Mouse (Mus musculus) heart, postnatal 0 days (tissue): ENCODE data around the gene Tarm1. TPM values are rescaled to one million over a fixed set of nuclear protein-coding genes. Genes with fewer than 3 reads are reported as not detected.

ENCODE experiments used
- ATAC-seq: fragments of 200-750 bp; cut with Nextera tagmentation; 2 replicates; pipeline ENCODE4 v1.8.0; 2017; ENCODE audit warnings: low read depth, moderate number of reproducible peaks, moderate library complexity; ENCODE audit not compliant: insufficient read depth
- DNase-seq: peaks from one replicate; pipeline ENCODE4 v3.0.0-alpha.2; 2016; ENCODE audit warnings: low spot score
- H3K27ac ChIP-seq: fragments of 300-500 bp; sonication (generic); 2 replicates; pipeline ENCODE4 v1.5.1; 2014; ENCODE audit warnings: low read depth, mild to moderate bottlenecking
- H3K27me3 ChIP-seq: fragments of 300-500 bp; sonication (generic); 2 replicates; pipeline ENCODE4 v1.6.1; 2014; ENCODE audit warnings: low read length, mixed read lengths; ENCODE audit not compliant: control insufficient read depth, insufficient read depth
- H3K36me3 ChIP-seq: fragments of 300-500 bp; sonication (generic); replicated peaks from 2 replicates; pipeline ENCODE4 v1.6.1; 2014; ENCODE audit warnings: low read length, mixed read lengths; ENCODE audit not compliant: control insufficient read depth, insufficient read depth
- H3K4me1 ChIP-seq: fragments of 300-500 bp; sonication (generic); 2 replicates; pipeline ENCODE4 v1.6.1; 2014; ENCODE audit warnings: antibody characterized with exemption; ENCODE audit not compliant: control insufficient read depth, insufficient read depth
- H3K4me2 ChIP-seq: fragments of 300-500 bp; sonication (generic); 2 replicates; pipeline ENCODE4 v1.6.1; 2014; ENCODE audit warnings: low read depth, mild to moderate bottlenecking, low read length, moderate library complexity
- H3K4me3 ChIP-seq: fragments of 300-500 bp; sonication (generic); 2 replicates; pipeline ENCODE4 v1.5.1; 2014; ENCODE audit warnings: low read depth, low read length
- H3K9ac ChIP-seq: fragments of 300-500 bp; sonication (generic); replicated peaks from 2 replicates; pipeline ENCODE4 v1.6.1; 2014; ENCODE audit warnings: low read depth, low read length, mixed read lengths
- H3K9me3 ChIP-seq: fragments of 300-500 bp; sonication (generic); replicated peaks from 2 replicates; pipeline ENCODE4 v1.6.1; 2016; ENCODE audit warnings: low read length; ENCODE audit not compliant: control insufficient read depth
- CTCF ChIP-seq: IDR thresholded peaks from 2 replicates; pipeline ENCODE4 v1.5.1; 2016; ENCODE audit warnings: antibody characterized with exemption, control low read depth, low read depth
- EP300 ChIP-seq: IDR thresholded peaks from 2 replicates; pipeline ENCODE4 v1.6.1; 2016; ENCODE audit warnings: antibody characterized with exemption, low read depth
- WGBS: fragments of 180-500 bp; shearing (Covaris S2); extraction: QIAGEN DNeasy Blood & Tissue Kit; methylation state at CpG from one replicate; pipeline ENCODE4 v1.1.7; 2014; 5-methylcytosine and 5-hydroxymethylcytosine counted together
- polyA plus RNA-seq: library from polyadenylated mRNA; unstranded; fragments of >200 nt; fragmentation: Nextera tagmentation; extraction: Ambion mirVana; gene quantifications from 2 replicates; pipeline ENCODE4 v1.2.1, GENCODE M21; 2015
- total RNA-seq: library from RNA; depleted of rRNA; stranded (reverse); fragments of >200 nt; gene quantifications from 2 replicates; pipeline ENCODE4 v1.2.3, GENCODE M21; 2014; ENCODE audit warnings: low replicate concordance; rRNA removed

The Tarm1 gene
- total and polyA plus RNA-seq, 2 experiments from 2014 or later, result not detected

DNA sequence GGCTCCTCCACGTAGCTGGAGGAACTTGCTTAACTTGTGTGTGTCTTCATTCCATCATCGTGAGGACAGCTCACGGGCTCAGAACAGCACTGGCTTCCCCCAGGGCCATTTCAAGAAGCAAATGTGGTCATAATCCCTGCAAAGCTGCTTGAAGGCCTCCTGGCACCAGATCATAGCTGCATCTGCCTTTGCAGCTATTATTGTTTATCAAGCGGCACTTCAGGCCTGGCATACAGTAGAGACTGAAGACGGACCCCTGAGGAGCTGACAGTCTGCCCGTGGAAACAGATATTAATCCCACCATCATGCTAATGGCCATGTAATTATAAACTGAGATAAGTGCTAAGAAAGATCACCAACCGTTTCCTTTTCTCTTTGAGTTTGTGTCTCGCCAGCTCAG lies 61.9 kb downstream of the Tarm1 start:
- H3K4me1 ChIP-seq, result 0 out of 2 replicates have a peak, but pooled peaks cover 5% of the 10 kb centered on the region
- no peaks in the 10 kb centered on the region for H3K9me3 ChIP-seq
- WGBS, result 45% methylated on average over 8 of the region's 8 CpGs
- H3K36me3 ChIP-seq, result no peaks in the 10 kb centered on the region
- no peak overlapping the region for H3K9ac ChIP-seq
- no peak for DNase-seq
- TF ChIP-seq EP300 (no peak), CTCF (no peak)
- H3K4me2 ChIP-seq, result no peak overlapping the region
- ATAC-seq, result no peak
- no peak overlapping the region for H3K4me3 ChIP-seq
- H3K27ac ChIP-seq, result no peak overlapping the region
- H3K27me3 ChIP-seq, result no peaks in the 10 kb centered on the region

DNA sequence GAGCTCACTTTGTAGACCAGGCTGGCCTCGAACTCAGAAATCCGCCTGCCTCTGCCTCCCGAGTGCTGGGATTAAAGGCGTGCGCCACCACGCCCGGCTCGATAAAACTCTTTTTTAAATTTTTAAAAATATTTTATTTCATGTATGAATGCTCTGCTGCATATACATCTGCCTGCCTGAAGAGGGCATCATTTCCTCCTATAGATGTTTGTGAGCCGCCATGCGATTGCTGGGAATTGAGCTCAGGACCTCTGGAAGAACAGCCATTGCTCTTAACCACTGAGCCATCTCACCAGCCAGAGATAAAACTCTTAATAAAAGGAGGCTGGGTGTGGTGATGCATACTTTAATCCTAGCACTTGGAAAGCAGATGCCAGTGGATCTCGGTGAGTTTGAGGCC lies 62.4 kb downstream of the Tarm1 start:
- Histone ChIP-seq H3K9me3 (no peaks in the 10 kb centered on the region), H3K36me3 (no peaks in the 10 kb centered on the region), H3K4me3 (no peak overlapping the region), H3K27me3 (no peaks in the 10 kb centered on the region), H3K27ac (no peak overlapping the region), H3K4me2 (no peak overlapping the region), H3K4me1 (0 out of 2 replicates have a peak, but pooled peaks cover 5% of the 10 kb centered on the region), H3K9ac (no peak overlapping the region)
- 82% methylated on average over 10 of the region's 11 CpGs for WGBS
- TF ChIP-seq CTCF (no peak), EP300 (no peak)
- DNase-seq, result no peak
- no peak for ATAC-seq

DNA sequence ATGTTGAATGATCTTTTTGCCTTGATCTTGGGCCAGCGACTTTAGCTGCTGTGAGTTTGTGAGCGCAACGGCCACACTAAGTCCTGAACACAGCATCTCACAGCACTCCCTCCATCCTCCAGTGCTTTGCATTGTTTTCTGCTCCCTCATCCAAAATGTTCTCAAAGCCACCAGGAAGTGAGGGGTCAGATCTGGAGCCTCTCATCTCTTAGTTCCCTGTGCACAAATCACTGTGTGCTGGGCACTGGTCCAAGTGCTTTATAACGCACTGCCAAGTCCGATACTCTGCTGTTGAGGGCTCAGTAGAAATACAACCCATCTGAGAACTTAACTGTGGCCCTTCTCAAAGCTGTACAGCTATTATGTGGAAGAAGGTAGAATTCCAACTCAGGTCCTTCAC lies 64.5 kb downstream of the Tarm1 start:
- DNase-seq (no peak), ATAC-seq (no peak)
- H3K4me2 ChIP-seq, result no peak overlapping the region
- no peak overlapping the region for H3K9ac ChIP-seq
- 0 out of 2 replicates have a peak, but pooled peaks cover 5% of the 10 kb centered on the region for H3K4me1 ChIP-seq
- H3K36me3 ChIP-seq, result no peaks in the 10 kb centered on the region
- TF ChIP-seq CTCF, result no peak
- no peak for TF ChIP-seq EP300
- no peaks in the 10 kb centered on the region for H3K9me3 ChIP-seq
- H3K27ac ChIP-seq, result no peak overlapping the region
- H3K27me3 ChIP-seq, result no peaks in the 10 kb centered on the region
- WGBS, result 25% methylated on average over 5 of the region's 5 CpGs
- no peak overlapping the region for H3K4me3 ChIP-seq

Other genes starting within 250 kb of the Tarm1 start
- gene Myadm, start 213.5 kb downstream of the Tarm1 start, total RNA-seq, result 223 and 238 TPM in 2 replicates
- 119 and 123 TPM in 2 replicates for gene Myadm, start 213.5 kb downstream of the Tarm1 start, polyA plus RNA-seq
- 1.8 and 4.2 TPM in 2 replicates for gene Prkcg, start 213.4 kb downstream of the Tarm1 start, total RNA-seq
- gene Prkcg, start 213.4 kb downstream of the Tarm1 start, polyA plus RNA-seq, result 0.30 and 0.40 TPM in 2 replicates
- gene Cacng7, start 169.7 kb downstream of the Tarm1 start, total RNA-seq, result 4.0 and 6.3 TPM in 2 replicates
- gene Cacng7, start 169.7 kb downstream of the Tarm1 start, polyA plus RNA-seq, result 0.15 and 0.29 TPM in 2 replicates
- gene Cacng8, start 111.9 kb downstream of the Tarm1 start, total RNA-seq, result not detected in 2 replicates
- gene Cacng8, start 111.9 kb downstream of the Tarm1 start, polyA plus RNA-seq, result not detected in 2 replicates
- 12.0 and 21.3 TPM in 2 replicates for gene Cacng6, start 78.4 kb downstream of the Tarm1 start, total RNA-seq
- gene Cacng6, start 78.4 kb downstream of the Tarm1 start, polyA plus RNA-seq, result 20.4 and 20.9 TPM in 2 replicates
- gene Oscar, start 113.5 kb upstream of the Tarm1 start, total RNA-seq, result 0.19 TPM in 1 of 2 replicates, not detected in the other
- 0.25 and 0.37 TPM in 2 replicates for gene Oscar, start 113.5 kb upstream of the Tarm1 start, polyA plus RNA-seq
- 915 and 1,160 TPM in 2 replicates for gene Ndufa3, start 114.7 kb upstream of the Tarm1 start, total RNA-seq
- 1,410 and 1,523 TPM in 2 replicates for gene Ndufa3, start 114.7 kb upstream of the Tarm1 start, polyA plus RNA-seq
- gene Tfpt, start 127.3 kb upstream of the Tarm1 start, total RNA-seq, result 3.1 and 21.0 TPM in 2 replicates
- 14.2 and 16.0 TPM in 2 replicates for gene Tfpt, start 127.3 kb upstream of the Tarm1 start, polyA plus RNA-seq
- 32.2 and 47.9 TPM in 2 replicates for gene Prpf31, start 127.4 kb upstream of the Tarm1 start, total RNA-seq
- 35.3 and 41.5 TPM in 2 replicates for gene Prpf31, start 127.4 kb upstream of the Tarm1 start, polyA plus RNA-seq
- 7.5 and 16.8 TPM in 2 replicates for gene Cnot3, start 142.6 kb upstream of the Tarm1 start, total RNA-seq
- gene Cnot3, start 142.6 kb upstream of the Tarm1 start, polyA plus RNA-seq, result 15.9 and 19.4 TPM in 2 replicates
- gene Leng1, start 163.2 kb upstream of the Tarm1 start, total RNA-seq, result 6.0 and 11.9 TPM in 2 replicates
- 23.9 and 25.4 TPM in 2 replicates for gene Leng1, start 163.2 kb upstream of the Tarm1 start, polyA plus RNA-seq
- 0.31 and 0.99 TPM in 2 replicates for gene Tmc4, start 174.9 kb upstream of the Tarm1 start, total RNA-seq
- 2.3 and 3.2 TPM in 2 replicates for gene Tmc4, start 174.9 kb upstream of the Tarm1 start, polyA plus RNA-seq
- gene Tsen34, start 190.2 kb upstream of the Tarm1 start, total RNA-seq, result 289 and 303 TPM in 2 replicates
- 170 and 183 TPM in 2 replicates for gene Tsen34, start 190.2 kb upstream of the Tarm1 start, polyA plus RNA-seq
- 33.7 and 48.4 TPM in 2 replicates for gene Mboat7, start 190.9 kb upstream of the Tarm1 start, total RNA-seq
- gene Mboat7, start 190.9 kb upstream of the Tarm1 start, polyA plus RNA-seq, result 19.6 and 20.3 TPM in 2 replicates
- gene Rps9, start 201.4 kb upstream of the Tarm1 start, total RNA-seq, result 785 and 888 TPM in 2 replicates
- gene Rps9, start 201.4 kb upstream of the Tarm1 start, polyA plus RNA-seq, result 816 and 864 TPM in 2 replicates
- gene Pirb, start 217.8 kb upstream of the Tarm1 start, total RNA-seq, result 0.81 and 5.5 TPM in 2 replicates
- 0.72 and 0.73 TPM in 2 replicates for gene Pirb, start 217.8 kb upstream of the Tarm1 start, polyA plus RNA-seq